Mouse (Mus musculus) adipocyte (in vitro differentiated cells): Measurements from ENCODE around the gene Ebf4.
"Not testable (repeated sequence)": the region's sequence is repeated elsewhere in the genome, so short reads cannot be mapped to it uniquely, and the experiment has no call there.

Source experiments
- DNase-seq: peaks from one replicate; pipeline ENCODE4 v3.0.0-alpha.2; 2016; ENCODE audit warnings: low spot score

Gene Ebf4

DNA sequence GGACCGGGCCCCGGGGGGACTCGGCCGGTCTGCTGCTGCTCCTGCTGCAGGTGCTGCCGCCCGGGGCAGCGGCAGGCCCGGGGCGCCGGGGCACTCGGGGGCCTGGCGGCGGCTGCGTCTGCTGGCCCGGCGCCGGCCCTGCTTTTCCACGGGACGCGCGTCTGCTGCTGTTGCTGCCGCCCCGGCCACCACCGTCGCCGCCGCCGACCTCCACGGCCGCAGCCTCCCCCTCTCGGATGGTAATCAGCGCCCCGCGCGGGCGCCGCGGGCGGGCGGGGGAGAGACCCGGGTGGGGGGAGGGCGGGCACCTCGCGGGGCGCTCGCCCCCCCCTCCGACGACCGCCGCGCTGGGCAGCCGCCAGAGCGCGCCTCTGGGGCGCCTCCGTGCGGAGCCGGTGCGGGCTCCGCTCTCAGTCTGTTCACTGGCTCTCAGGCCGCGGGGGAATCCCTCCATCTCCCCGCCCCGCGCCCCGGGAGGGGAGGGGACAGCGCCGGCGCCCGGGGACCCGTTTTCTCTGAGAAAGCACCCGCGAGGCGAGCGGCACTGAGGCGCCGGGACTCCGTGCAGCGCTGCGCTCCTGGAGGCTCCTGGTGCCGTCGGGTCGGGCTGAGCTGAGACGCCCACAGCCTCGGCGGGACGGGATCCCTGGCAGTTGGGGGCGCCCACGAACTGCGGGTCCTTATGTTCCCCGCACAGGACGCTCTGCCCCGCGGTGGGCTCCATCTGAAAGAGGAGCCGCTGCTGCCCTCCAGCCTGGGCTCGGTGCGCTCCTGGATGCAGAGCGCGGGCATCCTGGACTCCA lies 563 bp downstream of the Ebf4 start:
- no peak for DNase-seq

DNA sequence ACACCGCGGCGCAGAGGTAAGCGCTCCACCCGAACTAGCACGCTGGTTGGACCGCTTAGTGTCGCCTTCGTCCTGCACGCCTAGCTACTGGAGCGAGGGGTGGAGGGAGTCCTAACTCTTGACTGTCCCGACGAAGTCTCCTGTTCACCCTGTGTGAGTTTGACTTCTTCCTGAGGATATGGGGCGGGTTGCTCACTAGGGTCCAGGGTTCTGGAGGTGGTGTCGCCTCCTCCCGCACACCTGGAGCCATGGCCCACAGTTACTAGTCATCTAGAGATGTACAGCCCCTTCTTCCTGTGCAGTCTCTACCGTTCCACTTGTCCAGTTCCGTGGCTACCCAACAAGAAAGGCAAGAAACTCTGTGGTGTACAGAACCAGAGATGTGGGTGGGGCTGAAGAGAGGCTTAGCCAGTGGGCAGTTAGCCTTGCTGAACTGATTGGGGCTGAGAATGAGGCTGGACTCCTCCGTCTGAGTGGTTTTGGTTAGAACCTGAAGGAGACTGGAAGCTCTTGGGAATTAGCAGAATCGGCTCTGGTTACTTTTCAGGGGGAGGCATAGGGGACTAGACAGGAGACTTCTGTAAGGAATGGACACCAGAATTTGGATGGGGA lies 1.3 kb downstream of the Ebf4 start:
- no peak for DNase-seq

DNA sequence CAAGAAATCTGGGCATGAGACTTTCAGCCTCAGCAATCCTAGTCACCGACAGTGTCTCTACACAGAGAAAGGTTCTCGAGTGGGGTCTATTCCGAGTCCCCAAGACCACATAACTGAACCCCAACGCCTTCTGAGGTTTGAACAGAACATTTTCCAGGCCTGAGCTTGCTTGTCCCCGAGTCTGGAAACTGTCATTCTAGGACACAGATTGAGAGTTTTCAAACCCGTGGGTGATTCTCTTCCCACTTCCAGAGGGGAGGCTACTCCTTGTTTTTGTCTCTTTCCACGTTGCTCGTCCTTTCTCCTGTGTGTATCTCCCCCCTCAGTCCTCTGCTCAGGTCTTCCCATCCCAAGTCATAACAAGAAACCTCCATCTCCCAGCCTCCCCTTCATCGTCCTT lies 2.6 kb downstream of the Ebf4 start:
- no peak for DNase-seq

DNA sequence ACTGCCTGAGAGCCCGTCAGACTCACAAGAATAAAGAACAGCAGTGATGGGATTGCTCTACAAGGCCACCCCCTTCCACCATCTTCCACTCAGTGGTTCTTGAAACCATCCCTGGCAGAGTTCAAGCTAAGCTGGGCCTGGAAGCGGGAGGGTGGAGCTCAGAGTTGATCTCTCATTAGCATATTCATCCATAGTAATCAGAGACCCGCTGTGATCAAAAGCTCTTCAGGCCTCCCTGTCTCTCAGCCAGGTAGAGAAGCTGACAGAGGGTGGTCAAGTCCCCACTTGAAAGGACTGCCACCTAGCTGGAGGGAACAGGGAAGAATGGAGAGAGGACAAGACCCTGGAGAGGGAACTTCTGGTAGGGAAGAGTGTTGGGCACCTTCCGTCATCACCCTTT lies 8.0 kb downstream of the Ebf4 start:
- no peak for DNase-seq

DNA sequence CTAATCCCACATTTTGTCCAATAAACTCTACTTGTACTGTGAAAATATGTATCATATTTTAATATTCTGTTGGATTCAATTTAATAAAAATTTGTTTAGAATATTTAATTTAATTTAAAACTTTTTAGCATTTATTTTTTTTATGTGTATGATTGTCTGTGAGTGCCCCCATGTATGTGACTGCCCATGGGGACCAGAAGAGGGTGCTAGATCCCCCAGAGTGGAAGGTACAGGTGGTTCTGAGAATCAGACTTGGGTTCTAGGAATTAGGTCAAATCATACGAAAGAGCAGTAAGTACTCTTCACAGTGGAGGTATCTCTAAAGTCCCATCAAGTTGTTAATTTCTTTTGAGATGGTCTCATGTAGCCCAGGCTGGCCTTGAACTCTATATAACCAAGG lies 32.1 kb downstream of the Ebf4 start:
- no peak for DNase-seq

DNA sequence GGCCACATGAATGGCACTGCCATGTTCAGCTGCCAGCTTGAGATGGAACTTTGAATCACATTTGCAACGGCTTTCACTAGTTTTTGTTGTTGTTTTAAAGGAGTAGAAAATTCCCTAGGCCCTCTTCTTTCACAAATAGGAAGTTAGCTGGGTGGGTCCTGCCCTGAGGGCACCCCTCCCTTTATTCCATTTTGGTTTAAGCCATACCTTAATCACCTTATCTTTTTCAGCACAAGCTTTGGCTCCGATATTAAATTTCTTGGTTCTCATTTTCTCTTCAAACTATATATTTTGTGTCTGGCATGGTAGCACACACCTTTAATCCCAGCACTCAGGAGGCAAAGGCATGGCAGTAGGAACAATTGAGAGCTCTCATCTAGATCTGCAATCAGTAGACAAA lies 34.5 kb downstream of the Ebf4 start:
- no peak for DNase-seq

DNA sequence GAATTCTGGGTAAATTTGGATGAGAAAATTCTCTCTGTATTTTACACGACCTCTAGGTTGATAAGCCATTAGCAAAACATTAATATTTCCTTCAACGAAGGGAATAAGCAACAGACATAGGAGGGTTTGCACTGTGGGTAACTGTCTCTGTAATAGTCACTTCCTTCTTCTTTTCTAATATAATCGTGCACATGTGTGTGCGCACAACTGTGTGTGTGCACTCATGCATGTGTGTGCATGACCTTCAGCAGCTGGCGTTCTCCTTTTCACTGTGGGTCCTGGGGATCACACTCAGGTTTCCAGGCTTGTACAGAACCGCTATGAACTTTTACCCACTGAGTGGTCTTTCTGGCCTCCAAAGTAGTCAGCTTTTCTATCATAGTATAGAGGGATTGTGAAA lies 40.1 kb downstream of the Ebf4 start:
- no peak for DNase-seq

DNA sequence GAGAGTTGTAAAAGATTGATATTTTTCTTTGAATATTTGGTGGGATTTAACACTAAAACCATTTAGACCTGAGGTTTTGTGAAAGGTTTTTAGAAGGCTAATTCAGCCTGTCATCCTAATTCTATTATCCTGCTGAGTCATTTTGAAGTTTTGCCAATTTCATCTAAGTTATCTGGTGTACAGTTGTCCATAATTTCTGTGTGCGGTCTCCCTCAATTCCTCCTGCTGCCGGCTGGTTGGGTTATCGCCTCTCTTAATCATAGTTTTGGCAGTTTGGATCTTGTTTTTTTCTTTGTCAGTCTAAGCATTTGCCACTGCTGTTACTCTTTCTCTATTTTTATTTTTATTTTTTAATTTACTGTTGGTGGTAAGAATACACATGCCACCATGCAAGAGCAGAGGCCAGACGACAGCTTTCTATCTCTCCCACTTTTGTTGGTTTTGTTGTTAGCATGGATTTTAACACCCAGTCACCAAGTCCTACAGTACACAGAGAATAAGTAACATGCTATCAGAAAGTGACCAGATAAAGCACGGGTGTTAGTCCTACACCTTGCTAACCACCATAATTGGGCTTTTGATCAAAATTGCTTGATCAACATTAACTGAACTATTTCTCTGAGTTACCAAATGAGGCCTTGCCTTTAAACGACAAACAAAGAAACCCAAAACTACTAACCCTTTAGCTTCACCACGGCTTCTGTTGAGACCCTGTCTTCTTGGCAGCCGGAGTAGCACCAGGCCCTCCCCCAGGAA lies 45.7 kb downstream of the Ebf4 start:
- no peak for DNase-seq

DNA sequence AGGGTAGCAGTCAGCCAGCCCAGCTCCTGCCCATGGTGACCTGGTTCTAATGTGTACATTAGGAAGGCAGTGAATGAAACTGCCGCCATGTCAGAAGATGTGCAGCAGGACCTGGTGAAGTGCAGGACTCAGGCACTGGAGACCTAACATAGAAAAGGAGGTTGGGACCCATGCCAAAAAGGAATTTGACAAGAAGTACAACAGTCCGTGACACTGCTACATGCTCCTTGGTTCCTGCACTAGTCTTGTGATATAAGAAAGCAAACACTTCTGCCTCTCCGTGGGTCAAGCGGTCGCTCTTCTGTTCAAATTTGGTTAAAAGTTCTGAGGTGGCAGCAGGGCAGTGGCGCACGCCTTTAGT lies 46.2 kb downstream of the Ebf4 start:
- no peak for DNase-seq

DNA sequence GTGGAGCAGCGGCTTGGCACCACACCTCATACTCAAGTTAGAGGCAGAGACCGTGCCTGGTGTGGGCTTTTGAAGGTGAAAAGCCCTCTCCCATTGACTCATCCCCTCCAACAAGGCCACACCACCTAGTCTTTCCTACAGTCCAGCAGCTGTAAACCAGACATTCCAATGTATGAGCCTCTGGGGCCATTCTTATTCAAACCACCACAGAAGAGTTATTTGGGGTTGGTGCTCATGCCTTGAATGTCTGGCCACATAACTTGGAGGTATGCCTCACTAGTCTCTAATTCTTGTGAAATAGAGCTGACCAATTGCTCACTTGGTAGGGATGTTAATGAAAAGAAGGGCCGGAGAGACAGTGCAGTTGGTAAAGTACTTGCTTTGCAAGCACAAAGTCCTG lies 55.4 kb downstream of the Ebf4 start:
- no peak for DNase-seq

DNA sequence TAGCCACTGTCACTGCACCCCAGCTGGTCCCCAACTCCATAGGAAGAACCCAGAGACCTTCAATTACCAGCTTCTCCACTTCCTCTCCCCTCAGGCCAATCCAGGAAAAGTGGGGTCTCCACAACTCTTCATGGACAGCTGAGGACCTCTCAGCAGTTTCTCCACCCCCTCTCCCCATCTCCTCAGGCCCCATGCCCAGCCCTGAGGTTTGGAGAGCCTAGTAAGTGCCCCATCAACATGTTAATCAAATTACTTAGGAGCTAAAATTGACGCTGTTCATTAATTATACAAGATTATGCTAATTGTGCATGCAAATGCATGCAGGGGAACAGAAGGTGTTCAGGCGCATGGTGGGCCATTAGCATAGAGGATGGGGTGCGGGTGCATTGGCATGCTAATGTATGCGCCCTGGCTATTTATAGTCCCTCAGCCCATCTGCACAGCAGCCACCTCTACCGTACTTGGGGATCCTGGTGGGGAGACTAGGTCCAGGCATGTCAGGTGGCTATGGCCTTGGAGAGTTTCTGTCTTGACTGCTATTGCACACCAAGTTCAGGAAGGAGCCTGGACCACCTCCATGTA lies 56.9 kb downstream of the Ebf4 start:
- no peak for DNase-seq

DNA sequence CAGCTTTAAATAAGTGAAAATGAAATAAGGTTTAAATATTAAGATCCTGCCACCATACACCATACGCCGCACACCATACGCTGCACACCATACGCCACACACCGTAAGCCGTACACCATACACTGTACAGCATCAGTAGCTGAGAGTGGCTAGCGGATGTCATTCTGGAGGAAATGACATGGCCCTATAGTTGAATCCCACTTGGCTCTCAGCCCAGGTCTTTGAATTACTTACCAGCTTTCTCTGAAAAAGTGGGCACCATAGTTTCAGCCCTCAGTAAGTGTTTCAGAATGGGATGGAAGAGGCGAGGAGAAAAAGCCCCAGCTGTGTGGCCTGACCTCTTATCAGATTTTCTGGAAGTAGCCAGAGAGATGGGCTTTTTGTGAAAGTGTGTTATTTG lies 58.4 kb downstream of the Ebf4 start:
- DNase-seq = no peak

DNA sequence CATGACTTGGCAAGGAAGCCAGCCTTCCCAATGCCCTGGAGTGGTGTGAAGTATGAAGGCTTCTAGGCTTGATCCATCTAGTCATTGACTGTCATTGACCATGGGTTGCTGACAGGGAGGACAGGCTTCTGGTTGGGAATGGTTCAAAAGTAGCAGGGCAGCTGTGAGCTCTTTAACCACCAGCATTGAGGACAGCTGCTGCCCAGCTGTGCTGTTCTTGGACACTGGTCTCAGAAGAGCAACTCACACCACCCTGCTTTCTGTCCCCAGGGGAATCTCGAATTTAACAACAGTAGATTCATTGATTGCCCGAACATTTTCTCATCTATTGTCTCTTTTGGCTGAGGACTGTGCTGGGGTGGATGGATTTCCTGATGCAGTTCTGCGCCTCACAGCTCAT lies 58.9 kb downstream of the Ebf4 start:
- DNase-seq = no peak

DNA sequence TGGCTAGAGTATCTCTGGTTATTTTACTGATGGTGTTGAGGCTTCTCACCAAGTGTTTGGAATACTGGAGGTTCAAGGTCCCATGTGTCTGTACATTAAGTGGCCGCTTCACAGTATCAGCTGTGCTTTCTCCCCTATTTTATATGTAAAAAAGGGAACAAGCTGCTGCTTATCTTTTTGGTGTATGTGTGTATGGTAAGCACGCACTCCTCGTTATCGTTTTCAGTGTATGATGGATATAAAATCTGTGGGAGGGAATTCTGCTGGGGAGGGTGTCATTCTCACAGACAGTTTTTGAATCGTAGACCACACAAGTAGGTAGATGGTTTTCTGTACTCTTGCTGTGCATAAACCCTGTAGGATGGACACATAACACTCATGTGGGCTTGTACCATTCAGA lies 62.6 kb downstream of the Ebf4 start:
- no peak for DNase-seq

DNA sequence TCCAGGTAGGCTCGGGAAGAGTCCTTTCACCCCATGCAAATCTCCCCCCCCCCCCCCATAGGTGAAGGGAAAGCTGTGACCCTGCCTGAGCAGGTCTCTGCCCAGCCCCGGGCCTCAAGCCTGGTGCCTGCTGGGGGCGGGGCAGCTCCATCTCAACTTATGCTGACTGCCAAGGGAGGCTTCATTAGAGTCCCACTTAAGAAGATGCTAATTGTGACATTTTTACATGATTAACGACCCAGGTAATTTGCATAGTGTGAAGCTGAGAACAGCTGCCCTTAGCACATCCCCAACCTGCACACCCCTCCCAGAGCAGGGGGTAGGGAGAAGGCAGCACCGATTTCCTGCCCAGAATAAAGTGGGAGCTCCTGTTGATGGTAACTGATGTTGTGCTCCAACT lies 63.9 kb downstream of the Ebf4 start:
- no peak for DNase-seq

DNA sequence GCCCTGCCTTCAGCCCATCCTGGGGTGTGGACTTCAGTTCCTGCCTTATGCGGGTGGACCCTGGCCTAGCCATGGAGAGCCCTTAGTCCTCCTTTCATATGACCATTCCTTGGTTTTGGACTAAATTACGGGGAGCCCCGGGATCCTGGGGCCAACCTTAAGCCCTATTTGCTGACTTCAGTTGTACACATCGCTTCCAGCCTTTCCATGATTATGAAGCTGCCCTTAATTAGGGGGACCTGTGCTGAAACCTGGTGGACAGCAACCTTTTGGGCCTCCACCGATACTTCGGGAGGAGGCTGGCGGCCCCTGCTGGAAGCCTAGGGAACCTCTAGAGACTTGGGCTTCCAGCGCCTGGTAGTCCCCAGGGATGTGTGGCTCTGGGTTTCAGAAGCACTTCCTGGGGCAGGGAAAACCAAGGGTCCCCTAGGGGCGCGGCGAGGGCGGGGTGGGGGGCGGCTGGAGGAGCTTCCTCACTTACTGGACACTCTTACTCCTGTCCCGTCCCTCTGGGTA lies 67.6 kb downstream of the Ebf4 start:
- DNase-seq = peak; percentile 30

DNA sequence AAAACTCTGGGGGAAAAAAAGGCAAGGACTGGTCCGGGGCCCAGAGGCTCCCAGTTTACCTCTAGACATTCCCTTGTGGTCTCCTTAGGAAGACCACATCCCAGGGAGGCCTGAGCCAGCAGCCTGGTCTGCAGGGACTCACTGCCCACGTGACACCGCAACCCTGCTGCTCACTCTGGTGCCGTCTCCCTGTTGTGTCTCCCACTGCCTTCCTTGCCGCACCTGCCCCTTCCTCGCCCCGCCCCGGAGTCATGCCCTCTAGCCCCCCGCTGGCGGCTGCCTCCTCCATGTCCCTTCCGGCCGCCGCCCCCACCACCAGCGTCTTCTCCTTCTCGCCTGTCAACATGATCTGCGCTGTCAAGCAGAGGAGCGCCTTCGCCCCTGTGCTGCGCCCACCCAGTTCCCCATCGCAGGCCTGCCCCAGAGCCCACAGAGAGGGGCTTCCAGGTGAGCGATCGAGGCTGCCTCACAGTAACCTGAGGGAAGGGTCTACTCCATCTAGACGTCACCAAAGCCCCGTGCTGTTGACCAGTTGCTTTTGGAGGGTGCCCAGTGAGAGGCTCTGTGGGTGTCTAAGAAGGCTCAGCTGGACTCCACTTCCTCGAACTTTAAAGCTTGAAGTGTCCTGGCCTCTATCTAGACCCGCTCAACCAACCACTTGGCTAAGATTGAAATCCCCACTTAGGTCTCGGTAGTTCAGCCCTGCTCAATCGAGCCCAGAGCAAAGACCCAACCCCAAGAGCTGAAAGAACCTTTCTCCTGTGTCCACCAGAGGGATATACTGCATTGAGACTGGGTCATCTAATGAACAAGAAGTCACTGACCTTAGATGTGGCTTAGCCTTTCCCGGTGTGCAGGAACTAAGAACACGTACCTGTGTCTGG lies 70.5 kb downstream of the Ebf4 start:
- DNase-seq = no peak

DNA sequence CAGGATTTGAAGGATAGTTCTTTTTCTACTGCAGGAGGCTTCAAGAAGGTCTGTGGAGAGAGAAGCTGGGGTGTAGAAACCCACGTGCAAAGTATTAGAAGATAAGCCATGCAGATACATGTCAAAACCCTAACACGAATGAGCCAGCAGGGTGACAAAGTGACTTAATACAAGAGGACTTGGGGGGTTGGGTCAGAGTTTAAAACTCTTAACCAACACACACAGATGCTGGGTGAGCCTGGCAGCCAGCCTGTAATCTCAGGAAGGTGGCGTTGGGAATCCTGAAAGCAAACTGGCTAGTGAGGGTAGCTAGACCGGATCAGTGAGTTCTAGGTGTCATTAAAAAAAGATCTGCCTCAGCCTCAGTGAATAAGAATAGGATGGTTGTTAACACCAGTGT lies 72.4 kb downstream of the Ebf4 start:
- no peak for DNase-seq

DNA sequence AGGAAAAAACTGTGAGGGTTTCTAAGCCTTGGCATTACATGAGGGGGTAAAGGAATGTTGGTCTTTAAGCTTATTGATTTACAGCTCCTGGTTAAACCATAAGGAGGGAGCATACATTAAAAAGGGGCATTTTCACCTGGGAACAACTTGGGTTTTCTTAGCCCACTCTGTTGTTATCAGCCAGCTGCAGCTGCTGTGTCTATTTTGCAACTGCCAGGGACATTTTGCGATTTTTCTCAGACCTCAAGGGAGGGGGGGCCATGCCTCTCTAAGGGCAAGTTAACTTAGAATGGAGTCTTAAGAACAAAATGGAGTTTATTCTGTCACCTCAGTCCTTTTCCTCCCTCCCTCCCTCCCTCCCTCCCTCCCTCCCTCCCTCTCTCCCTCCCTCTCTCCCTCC lies 78.1 kb downstream of the Ebf4 start:
- DNase-seq = not testable (repeated sequence)

DNA sequence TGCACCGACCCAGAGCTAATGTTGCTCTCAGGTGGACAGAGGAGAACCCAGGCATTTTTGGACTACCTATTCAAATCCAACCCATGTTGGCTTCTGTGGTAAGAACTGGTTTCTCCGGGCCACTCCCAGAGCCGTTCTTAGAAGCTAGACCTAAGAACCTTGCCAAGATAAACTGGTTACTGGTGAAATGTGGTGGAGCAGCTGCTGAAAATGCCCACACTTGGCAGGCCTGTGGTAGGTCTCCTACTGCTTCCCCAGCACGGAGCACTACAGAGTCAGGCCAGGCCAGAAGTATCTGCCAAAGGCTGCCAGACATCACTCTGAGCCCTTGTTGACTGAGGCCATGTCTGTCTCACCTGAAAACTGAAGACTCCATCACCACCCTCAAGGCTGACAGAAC lies 80.0 kb downstream of the Ebf4 start:
- no peak for DNase-seq

DNA sequence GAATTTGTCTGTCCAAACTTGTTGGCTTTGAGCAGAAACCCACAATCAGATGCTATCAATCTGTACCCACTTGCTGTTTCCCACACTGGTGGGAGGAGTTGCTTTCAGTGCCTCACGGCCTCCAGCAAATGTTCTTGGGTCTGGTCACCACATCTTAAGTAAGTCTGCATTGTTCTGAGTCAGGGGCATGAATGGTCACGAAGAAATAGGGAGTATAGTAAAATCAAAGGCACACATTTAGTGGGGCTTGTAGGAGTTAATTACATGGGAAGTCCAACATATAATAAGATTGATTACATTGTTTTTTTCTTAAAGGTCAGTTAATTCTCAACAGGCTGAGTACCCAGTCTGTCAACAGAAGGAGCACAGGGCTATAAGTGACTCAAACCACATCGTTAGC lies 88.2 kb downstream of the Ebf4 start:
- DNase-seq = no peak

DNA sequence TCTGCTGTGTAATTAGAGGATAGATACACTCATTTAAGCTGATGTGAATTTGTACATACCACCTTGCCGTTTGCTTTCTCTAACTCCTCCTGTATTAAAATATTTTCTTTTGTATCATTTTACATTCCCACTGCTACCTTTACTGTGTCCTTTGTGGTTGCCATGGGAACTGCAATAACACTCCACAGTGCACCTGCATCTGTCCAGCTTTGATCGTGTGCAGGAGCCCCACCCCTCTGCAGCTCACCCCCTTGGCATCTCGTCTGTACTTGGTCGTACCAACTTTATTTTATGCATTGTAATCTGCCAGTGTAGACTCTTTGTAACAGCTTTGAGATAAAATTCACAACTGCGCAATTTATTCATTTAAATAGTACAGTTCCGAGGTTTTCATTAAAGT lies 88.9 kb downstream of the Ebf4 start:
- DNase-seq = no peak
